Mouse (Mus musculus) liver, embryonic 12.5 days (tissue): ENCODE measurements at regions not wholly inside any gene's neighbourhood (a gene's known extent, or its start where the extent isn't known, plus 50 kb on each side); places are given as distances from the start of the nearest gene placed in this dataset.

Experiments
- ATAC-seq: fragments of 200-750 bp; cut with Nextera tagmentation; 2 replicates; pipeline ENCODE4 v1.8.0; 2017; ENCODE audit warnings: moderate number of reproducible peaks, mild to moderate bottlenecking, moderate library complexity
- H3K27ac ChIP-seq: fragments of 300-500 bp; sonication (generic); 2 replicates; pipeline ENCODE4 v1.5.1; 2016; ENCODE audit warnings: mild to moderate bottlenecking
- H3K27me3 ChIP-seq: fragments of 300-500 bp; sonication (generic); replicated peaks from 2 replicates; pipeline ENCODE4 v1.6.1; 2016; ENCODE audit warnings: mild to moderate bottlenecking, moderate library complexity
- H3K36me3 ChIP-seq: fragments of 300-500 bp; sonication (generic); 2 replicates; pipeline ENCODE4 v1.6.1; 2016; ENCODE audit warnings: mild to moderate bottlenecking, moderate library complexity
- H3K4me1 ChIP-seq: fragments of 300-500 bp; sonication (generic); 2 replicates; pipeline ENCODE4 v1.6.1; 2016
- H3K4me2 ChIP-seq: fragments of 300-500 bp; sonication (generic); 2 replicates; pipeline ENCODE4 v1.6.1; 2016; ENCODE audit warnings: mild to moderate bottlenecking, moderate library complexity
- H3K4me3 ChIP-seq: fragments of 300-500 bp; sonication (generic); 2 replicates; pipeline ENCODE4 v1.5.1; 2016; ENCODE audit warnings: mild to moderate bottlenecking, moderate library complexity
- H3K9ac ChIP-seq: fragments of 300-500 bp; sonication (generic); 2 replicates; pipeline ENCODE4 v1.6.1; 2016; ENCODE audit warnings: mild to moderate bottlenecking, moderate library complexity
- H3K9me3 ChIP-seq: fragments of 300-500 bp; sonication (generic); replicated peaks from 2 replicates; pipeline ENCODE4 v1.6.1; 2016; ENCODE audit warnings: mild to moderate bottlenecking, moderate library complexity
- WGBS: fragments of 180-500 bp; shearing (Covaris S2); methylation state at CpG from one replicate; pipeline ENCODE4 v1.1.7; 2016; ENCODE audit not compliant: insufficient replicate concordance; 5-methylcytosine and 5-hydroxymethylcytosine counted together

GRCm38 (mm10) chr7:36892776-36893500 lies 195.0 kb downstream of the Tshz3 start:
- Histone ChIP-seq H3K9me3 (no peaks in the 10 kb centered on the region), H3K4me3 (no peak overlapping the region), H3K36me3 (no peaks in the 10 kb centered on the region), H3K9ac (no peak overlapping the region), H3K27me3 (no peaks in the 10 kb centered on the region), H3K4me2 (no peak overlapping the region), H3K27ac (no peak overlapping the region), H3K4me1 (no peaks in the 10 kb centered on the region)
- 61% methylated on average over 18 of the region's 18 CpGs for WGBS
- ATAC-seq: no peak

- H3K4me2 ChIP-seq: no peak overlapping the region
- WGBS: 72% methylated on average over 12 of the region's 12 CpGs
- no peak overlapping the region for H3K27ac ChIP-seq
- no peak for ATAC-seq
- H3K9me3 ChIP-seq: no peaks in the 10 kb centered on the region
- H3K27me3 ChIP-seq: no peaks in the 10 kb centered on the region
- H3K36me3 ChIP-seq: no peaks in the 10 kb centered on the region
- no peaks in the 10 kb centered on the region for H3K4me1 ChIP-seq
- no peak overlapping the region for H3K9ac ChIP-seq
- no peak overlapping the region for H3K4me3 ChIP-seq
These were observed 198.4 kb downstream of the Tshz3 start for GRCm38 (mm10) chr7:36896339-36896738.

- H3K27ac ChIP-seq: no peak overlapping the region
- no peaks in the 10 kb centered on the region for H3K36me3 ChIP-seq
- H3K4me1 ChIP-seq: no peaks in the 10 kb centered on the region
- H3K27me3 ChIP-seq: no peaks in the 10 kb centered on the region
- H3K9me3 ChIP-seq: no peaks in the 10 kb centered on the region
- no peak overlapping the region for H3K4me2 ChIP-seq
- H3K9ac ChIP-seq: no peak overlapping the region
- ATAC-seq: no peak
- WGBS: 68% methylated on average over 5 of the region's 5 CpGs
- no peak overlapping the region for H3K4me3 ChIP-seq
These were observed 203.6 kb downstream of the Tshz3 start for GRCm38 (mm10) chr7:36901537-36901936.

- no peaks in the 10 kb centered on the region for H3K36me3 ChIP-seq
- no peak overlapping the region for H3K9ac ChIP-seq
- WGBS: 70% methylated on average over 3 of the region's 3 CpGs
- H3K9me3 ChIP-seq: no peaks in the 10 kb centered on the region
- H3K4me3 ChIP-seq: no peak overlapping the region
- no peaks in the 10 kb centered on the region for H3K27me3 ChIP-seq
- no peak for ATAC-seq
- no peaks in the 10 kb centered on the region for H3K4me1 ChIP-seq
- no peak overlapping the region for H3K27ac ChIP-seq
- no peak overlapping the region for H3K4me2 ChIP-seq
These were observed 215.4 kb downstream of the Tshz3 start for GRCm38 (mm10) chr7:36913304-36913703.

- Histone ChIP-seq H3K27me3 (no peaks in the 10 kb centered on the region), H3K4me3 (no peak overlapping the region), H3K9me3 (no peaks in the 10 kb centered on the region), H3K4me1 (no peaks in the 10 kb centered on the region), H3K27ac (no peak overlapping the region), H3K36me3 (no peaks in the 10 kb centered on the region), H3K9ac (no peak overlapping the region), H3K4me2 (no peak overlapping the region)
- 73% methylated on average over 9 of the region's 9 CpGs for WGBS
- ATAC-seq: no peak
These were observed 216.3 kb downstream of the Tshz3 start for GRCm38 (mm10) chr7:36914261-36914660.

- 61% methylated on average over 5 of the region's 5 CpGs for WGBS
- ATAC-seq: no peak
- H3K27me3 ChIP-seq: no peaks in the 10 kb centered on the region
These were observed 217.3 kb downstream of the Tshz3 start for GRCm38 (mm10) chr7:36915171-36915570.

GRCm38 (mm10) chr7:36917011-36917410 lies 219.1 kb downstream of the Tshz3 start:
- Histone ChIP-seq H3K27ac (no peak overlapping the region), H3K27me3 (no peaks in the 10 kb centered on the region), H3K36me3 (no peaks in the 10 kb centered on the region), H3K9ac (no peak overlapping the region), H3K4me3 (no peak overlapping the region), H3K4me2 (no peak overlapping the region), H3K4me1 (no peaks in the 10 kb centered on the region), H3K9me3 (no peaks in the 10 kb centered on the region)
- no peak for ATAC-seq
- WGBS: 55% methylated on average over 9 of the region's 9 CpGs

More at GRCm38 (mm10) chr7:36915171-36915570, 217.3 kb downstream of the Tshz3 start:
- Histone ChIP-seq H3K9ac (no peak overlapping the region), H3K36me3 (no peaks in the 10 kb centered on the region), H3K9me3 (no peaks in the 10 kb centered on the region), H3K4me1 (no peaks in the 10 kb centered on the region), H3K27ac (no peak overlapping the region), H3K4me3 (no peak overlapping the region), H3K4me2 (no peak overlapping the region)

- no peak overlapping the region for H3K27ac ChIP-seq
- ATAC-seq: no peak
- no peak overlapping the region for H3K4me2 ChIP-seq
- H3K9ac ChIP-seq: no peak overlapping the region
- H3K27me3 ChIP-seq: no peaks in the 10 kb centered on the region
- no peaks in the 10 kb centered on the region for H3K4me1 ChIP-seq
- no peaks in the 10 kb centered on the region for H3K9me3 ChIP-seq
- H3K4me3 ChIP-seq: no peak overlapping the region
- WGBS: 59% methylated on average over 4 of the region's 4 CpGs
- H3K36me3 ChIP-seq: no peaks in the 10 kb centered on the region
These were observed 221.5 kb downstream of the Tshz3 start for GRCm38 (mm10) chr7:36919413-36919812.

GRCm38 (mm10) chr7:36921003-36921402 lies 223.1 kb downstream of the Tshz3 start:
- Histone ChIP-seq H3K27me3 (no peaks in the 10 kb centered on the region), H3K27ac (no peak overlapping the region), H3K4me3 (no peak overlapping the region), H3K4me2 (no peak overlapping the region), H3K4me1 (no peaks in the 10 kb centered on the region), H3K9ac (no peak overlapping the region), H3K36me3 (no peaks in the 10 kb centered on the region), H3K9me3 (no peaks in the 10 kb centered on the region)
- 67% methylated on average over 14 of the region's 14 CpGs for WGBS
- no peak for ATAC-seq

- Histone ChIP-seq H3K27ac (no peak overlapping the region), H3K4me1 (no peaks in the 10 kb centered on the region), H3K36me3 (no peaks in the 10 kb centered on the region), H3K4me2 (no peak overlapping the region), H3K9ac (no peak overlapping the region), H3K9me3 (no peaks in the 10 kb centered on the region), H3K27me3 (no peaks in the 10 kb centered on the region), H3K4me3 (no peak overlapping the region)
- 79% methylated on average over 4 of the region's 4 CpGs for WGBS
- no peak for ATAC-seq
These were observed 235.6 kb downstream of the Tshz3 start for GRCm38 (mm10) chr7:36933490-36933889.

- Histone ChIP-seq H3K9me3 (no peaks in the 10 kb centered on the region), H3K27me3 (no peaks in the 10 kb centered on the region), H3K4me3 (no peak overlapping the region), H3K9ac (no peak overlapping the region), H3K4me2 (no peak overlapping the region), H3K4me1 (no peaks in the 10 kb centered on the region), H3K27ac (no peak overlapping the region), H3K36me3 (no peaks in the 10 kb centered on the region)
- no peak for ATAC-seq
- 72% methylated on average over 21 of the region's 21 CpGs for WGBS
These were observed 237.1 kb downstream of the Tshz3 start for GRCm38 (mm10) chr7:36934792-36935555.

- 82% methylated on average over 10 of the region's 10 CpGs for WGBS
- ATAC-seq: no peak
- no peaks in the 10 kb centered on the region for H3K36me3 ChIP-seq
- H3K9ac ChIP-seq: no peak overlapping the region
- H3K4me2 ChIP-seq: no peak overlapping the region
- no peaks in the 10 kb centered on the region for H3K4me1 ChIP-seq
- H3K9me3 ChIP-seq: no peaks in the 10 kb centered on the region
- H3K27me3 ChIP-seq: no peaks in the 10 kb centered on the region
- H3K4me3 ChIP-seq: no peak overlapping the region
- no peak overlapping the region for H3K27ac ChIP-seq
These were observed 242.7 kb downstream of the Tshz3 start for GRCm38 (mm10) chr7:36940611-36941010.
